Mouse (Mus musculus): ENCODE results near the gene Slamf7.

Slamf7 gene

GRCm38 (mm10) chr1:171637101-171637500, 15.7 kb downstream of the Slamf7 start:
- no peak for DNase-seq (ENCODE audit: low spot score)

GRCm38 (mm10) chr1:171635696-171636095, 17.1 kb downstream of the Slamf7 start:
- DNase-seq (ENCODE audit: low spot score) = no peak

- no peak for DNase-seq (ENCODE audit: low spot score)
Observed at GRCm38 (mm10) chr1:171631447-171631846, 21.4 kb downstream of the Slamf7 start.

- DNase-seq (ENCODE audit: low spot score) = no peak
Observed at GRCm38 (mm10) chr1:171630912-171631311, 21.9 kb downstream of the Slamf7 start.

- DNase-seq (ENCODE audit: low spot score) = no peak
Observed at GRCm38 (mm10) chr1:171630041-171630440, 22.8 kb downstream of the Slamf7 start.

GRCm38 (mm10) chr1:171629168-171629567, 23.7 kb downstream of the Slamf7 start:
- no peak for DNase-seq (ENCODE audit: low spot score)

- DNase-seq (ENCODE audit: low spot score) = no peak
Observed at GRCm38 (mm10) chr1:171627801-171628200, 25.0 kb downstream of the Slamf7 start.

- no peak for DNase-seq (ENCODE audit: low spot score)
Observed at GRCm38 (mm10) chr1:171620091-171620490, 32.7 kb downstream of the Slamf7 start.

GRCm38 (mm10) chr1:171619645-171620044, 33.2 kb downstream of the Slamf7 start:
- no peak for DNase-seq (ENCODE audit: low spot score)

GRCm38 (mm10) chr1:171619001-171619400, 33.8 kb downstream of the Slamf7 start:
- DNase-seq (ENCODE audit: low spot score) = no peak

- DNase-seq (ENCODE audit: low spot score) = no peak
Observed at GRCm38 (mm10) chr1:171616881-171617515, 35.8 kb downstream of the Slamf7 start.

- no peak for DNase-seq (ENCODE audit: low spot score)
Observed at GRCm38 (mm10) chr1:171613962-171614361, 38.9 kb downstream of the Slamf7 start.

- DNase-seq (ENCODE audit: low spot score) = no peak
Observed at GRCm38 (mm10) chr1:171610781-171611180, 42.1 kb downstream of the Slamf7 start.

GRCm38 (mm10) chr1:171610026-171610425, 42.8 kb downstream of the Slamf7 start:
- DNase-seq (ENCODE audit: low spot score) = no peak

- DNase-seq (ENCODE audit: low spot score) = no peak
Observed at GRCm38 (mm10) chr1:171607176-171607575, 45.7 kb downstream of the Slamf7 start, which contains the start of gene Ly9. Ly9 (minus strand) TSS chr1:171607410.

- DNase-seq (ENCODE audit: low spot score) = no peak
Observed at GRCm38 (mm10) chr1:171606656-171607055, 46.2 kb downstream of the Slamf7 start.

- no peak for DNase-seq (ENCODE audit: low spot score)
Observed at GRCm38 (mm10) chr1:171604686-171605085, 48.1 kb downstream of the Slamf7 start.

GRCm38 (mm10) chr1:171584584-171584983, 68.3 kb downstream of the Slamf7 start:
- DNase-seq (ENCODE audit: low spot score) = no peak

Measured in urinary bladder, postnatal 14 days (tissue).